Comparison of ENCODE assay signal across 27 mouse cellular contexts in genomic region chr7:4776131-4776530, GRCm38 (mm10). TPM values are rescaled to one million over a fixed set of nuclear protein-coding genes. Genes with fewer than 3 reads are reported as not detected.
DNase-seq lines count a peak whose midpoint lies in the region; ATAC-seq and TF ChIP-seq lines count a peak whose summit lies in the region.
"Had no signal": no experiment of that assay in that cellular context is flagged by ENCODE, and none has a peak within 500 bp of the region (broad histone marks: within the 10 kb centered on the region; RNA-seq: fewer than 3 reads in every experiment).

No protein-coding gene starts in this region.

- no peak overlapping the region for H3K27ac ChIP-seq in kidney, embryonic 14.5 days (ENCODE audit: low read depth, low read length)
- H3K27ac ChIP-seq in testis, adult 2 months (ENCODE audit: control insufficient read depth, insufficient read depth, low read depth, low read length) = no peak overlapping the region
- H3K27ac ChIP-seq in forebrain, embryonic 15.5 days (replicated peaks) = no peak overlapping the region
- H3K27ac ChIP-seq: embryonic facial prominence, embryonic 10.5 days; embryonic facial prominence, embryonic 12.5 days; forebrain, embryonic 13.5 days had no signal

- no peak overlapping the region for H3K4me2 ChIP-seq in kidney, embryonic 14.5 days (replicated peaks; ENCODE audit: low read depth, low read length)
- H3K4me2 ChIP-seq in forebrain, embryonic 15.5 days (replicated peaks) = no peak overlapping the region

- no peaks in the 10 kb centered on the region for H3K36me3 ChIP-seq in kidney, embryonic 14.5 days (ENCODE audit: control insufficient read depth, insufficient read depth, low read length)
- no peaks in the 10 kb centered on the region for H3K36me3 ChIP-seq in testis, adult 2 months (ENCODE audit: control insufficient read depth, insufficient read depth, low read length)
- H3K36me3 ChIP-seq in forebrain, embryonic 15.5 days = no peaks in the 10 kb centered on the region
- H3K36me3 ChIP-seq: embryonic facial prominence, embryonic 10.5 days; embryonic facial prominence, embryonic 12.5 days; G1E had no signal

- no peak for DNase-seq in kidney, postnatal 14 days
- DNase-seq in testis, postnatal 10 days (ENCODE audit: low spot score) = no peak
- peak; percentile 4 for DNase-seq in induced T-regulatory cell, adult 2 months (ENCODE audit: low read depth)
- no peak for DNase-seq in cerebellum, postnatal 10 days
- DNase-seq: adrenal gland, postnatal 10 days; adrenal gland, postnatal 25 days; cerebellum, adult 11 months; cerebellum, adult 18-20 months; cerebellum, adult 8-10 months; cerebellum, adult 9-11 months; cerebellum, postnatal 25 days had no signal

- H3K9me3 ChIP-seq in kidney, embryonic 14.5 days (ENCODE audit: control insufficient read depth, low read length) = no peaks in the 10 kb centered on the region
- no peaks in the 10 kb centered on the region for H3K9me3 ChIP-seq in forebrain, embryonic 15.5 days
- H3K9me3 ChIP-seq: embryonic facial prominence, embryonic 10.5 days; embryonic facial prominence, embryonic 12.5 days; forebrain, embryonic 13.5 days; G1E had no signal

- no peak overlapping the region for H3K9ac ChIP-seq in kidney, embryonic 14.5 days (ENCODE audit: low read depth, low read length)
- no peak overlapping the region for H3K9ac ChIP-seq in forebrain, embryonic 15.5 days (replicated peaks)

- WGBS in kidney, embryonic 14.5 days = 48% methylated on average over 10 of the region's 10 CpGs
- 57% methylated on average over 10 of the region's 10 CpGs for WGBS in forebrain, embryonic 15.5 days

- 0 out of 2 replicates have a peak, but pooled peaks have one; percentile 17 for TF ChIP-seq POLR2A in testis, adult 2 months (IDR thresholded peaks at IDR 0.05; ENCODE audit: control insufficient read depth, low read depth, low read length)

- no peak for TF ChIP-seq CTCF in testis, adult 2 months (IDR thresholded peaks at IDR 0.05; ENCODE audit: control insufficient read depth, insufficient read depth, insufficient replicate concordance, low read depth, low read length)

- H3K27me3 ChIP-seq in kidney, embryonic 14.5 days (ENCODE audit: control insufficient read depth, insufficient read depth, low read length) = peaks cover 34% of the 10 kb centered on the region
- H3K27me3 ChIP-seq in testis, adult 2 months (ENCODE audit: control insufficient read depth, insufficient read depth, low read length) = no peaks in the 10 kb centered on the region; the same call in 1 of the 2 replicates
- peaks cover 65% of the 10 kb centered on the region for H3K27me3 ChIP-seq in forebrain, embryonic 15.5 days
- H3K27me3 ChIP-seq: Patski had no signal

- peaks cover 18% of the 10 kb centered on the region; the same call in 1 of the 2 replicates for H3K4me1 ChIP-seq in kidney, embryonic 14.5 days (ENCODE audit: control insufficient read depth, insufficient read depth, low read length)
- H3K4me1 ChIP-seq in testis, adult 2 months (ENCODE audit: control insufficient read depth, insufficient read depth, low read length) = peaks cover 13% of the 10 kb centered on the region
- peaks cover 9% of the 10 kb centered on the region for H3K4me1 ChIP-seq in forebrain, embryonic 15.5 days

- peak overlapping the region; percentile 32; the same call in 1 of the 2 replicates for H3K4me3 ChIP-seq in kidney, embryonic 14.5 days (ENCODE audit: low read length)
- H3K4me3 ChIP-seq in testis, adult 2 months (ENCODE audit: control insufficient read depth, low read depth, low read length) = peak overlapping the region; percentile 79; the same call in 1 of the 2 replicates
- H3K4me3 ChIP-seq in forebrain, embryonic 15.5 days = no peak overlapping the region

- no peak for ATAC-seq in kidney, embryonic 14.5 days (ENCODE audit: low FRiP score, low TSS enrichment)
- no peak for ATAC-seq in forebrain, embryonic 15.5 days (replicated peaks)
- ATAC-seq: Patski had no signal

RNA-seq across cellular contexts. Expression of gene Fam71e2, which starts 5.0 kb away (rescaled TPM):
- polyA plus RNA-seq in kidney, embryonic 14.5 days (2014; fragmentation: Nextera tagmentation; extraction: Ambion mirVana) = not detected in 2 replicates
- 319 and 358 TPM in 2 replicates for polyA plus RNA-seq in testis, adult 2 months (2012; rRNA removed)
- not detected in 2 replicates for polyA plus RNA-seq in forebrain, embryonic 15.5 days (2015; fragmentation: Nextera tagmentation; extraction: Ambion mirVana)
- polyA plus RNA-seq: activated CD4-positive, CD25-positive, alpha-beta regulatory T cell, adult 4 months; adrenal gland, adult 2 months; brain, embryonic 14.5 days; C2C12; cortical plate, adult 2 months; embryonic facial prominence, embryonic 10.5 days; embryonic facial prominence, embryonic 12.5 days; embryonic facial prominence, embryonic 14.5 days; forebrain, embryonic 11.5 days; forebrain, embryonic 13.5 days; forebrain, embryonic 16.5 days; G1E; Patski had no signal

RNA-seq across cellular contexts. Expression of gene Il11, which starts 6.5 kb away (rescaled TPM):
- polyA plus RNA-seq in kidney, embryonic 14.5 days (2014; fragmentation: Nextera tagmentation; extraction: Ambion mirVana) = 0.31 TPM in 1 of 2 replicates, not detected in the other
- 15.5 and 17.3 TPM in 2 replicates for polyA plus RNA-seq in testis, adult 2 months (2012; rRNA removed)
- 0.56 and 1.2 TPM in 2 replicates for polyA plus RNA-seq in forebrain, embryonic 15.5 days (2015; fragmentation: Nextera tagmentation; extraction: Ambion mirVana)
- polyA plus RNA-seq: activated CD4-positive, CD25-positive, alpha-beta regulatory T cell, adult 4 months; embryonic facial prominence, embryonic 14.5 days had no signal

RNA-seq across cellular contexts. Expression of gene Tmem190, which starts 6.6 kb away (rescaled TPM):
- 0.63 TPM in 1 of 2 replicates, not detected in the other for polyA plus RNA-seq in kidney, embryonic 14.5 days (2014; fragmentation: Nextera tagmentation; extraction: Ambion mirVana)
- polyA plus RNA-seq in testis, adult 2 months (2012; rRNA removed) = 387 and 534 TPM in 2 replicates
- not detected in 2 replicates for polyA plus RNA-seq in forebrain, embryonic 15.5 days (2015; fragmentation: Nextera tagmentation; extraction: Ambion mirVana)
- polyA plus RNA-seq: activated CD4-positive, CD25-positive, alpha-beta regulatory T cell, adult 4 months; adrenal gland, adult 2 months; brain, embryonic 14.5 days; cortical plate, adult 2 months; embryonic facial prominence, embryonic 10.5 days; embryonic facial prominence, embryonic 12.5 days; embryonic facial prominence, embryonic 14.5 days; forebrain, embryonic 11.5 days; forebrain, embryonic 13.5 days; forebrain, embryonic 16.5 days; G1E had no signal

RNA-seq across cellular contexts. Expression of gene Tmem238, which starts 13.3 kb away (rescaled TPM):
- polyA plus RNA-seq in kidney, embryonic 14.5 days (2014; fragmentation: Nextera tagmentation; extraction: Ambion mirVana) = 6.9 and 8.2 TPM in 2 replicates
- polyA plus RNA-seq in testis, adult 2 months (2012; rRNA removed) = 1.1 and 1.6 TPM in 2 replicates
- 3.5 TPM in 2 replicates for polyA plus RNA-seq in forebrain, embryonic 15.5 days (2015; fragmentation: Nextera tagmentation; extraction: Ambion mirVana)

RNA-seq across cellular contexts. Expression of gene Rpl28, which starts 16.5 kb away (rescaled TPM):
- polyA plus RNA-seq in kidney, embryonic 14.5 days (2014; fragmentation: Nextera tagmentation; extraction: Ambion mirVana) = 251 and 292 TPM in 2 replicates
- 176 and 240 TPM in 2 replicates for polyA plus RNA-seq in testis, adult 2 months (2012; rRNA removed)
- polyA plus RNA-seq in forebrain, embryonic 15.5 days (2015; fragmentation: Nextera tagmentation; extraction: Ambion mirVana) = 224 and 256 TPM in 2 replicates

Comparison
In these comparisons a context has a peak if more than half of its experiments do, and no peak if none do; other contexts are left out.
1. RNA of gene Fam71e2, which starts 5.0 kb away (polyA plus RNA-seq): 319 to 358 TPM in testis, adult 2 months; not detected in kidney, embryonic 14.5 days and not detected in forebrain, embryonic 15.5 days; every median in the first group is over 100 times any median in the second.
2. RNA of gene Tmem190, which starts 6.6 kb away (polyA plus RNA-seq): 387 to 534 TPM in testis, adult 2 months; not detected in forebrain, embryonic 15.5 days and 0.63 TPM in kidney, embryonic 14.5 days; every median in the first group is over 100 times any median in the second.